Mouse (Mus musculus) limb, embryonic 13.5 days (tissue): ENCODE data around the gene Zfpm1. TPM values are rescaled to one million over a fixed set of nuclear protein-coding genes. Genes with fewer than 3 reads are reported as not detected.
A peak's percentile ranks its signal among the peaks of the same experiment; 100 is the strongest.

Experiments
- ATAC-seq: fragments of 200-750 bp; cut with Nextera tagmentation; 2 replicates; pipeline ENCODE4 v1.8.0; 2017; ENCODE audit warnings: low read depth, moderate number of reproducible peaks, moderate TSS enrichment; ENCODE audit not compliant: low FRiP score
- H3K27ac ChIP-seq: fragments of 300-500 bp; sonication (generic); 2 replicates; pipeline ENCODE4 v1.5.1; 2015; ENCODE audit warnings: inconsistent platforms, mild to moderate bottlenecking, moderate library complexity
- H3K27me3 ChIP-seq: fragments of 300-500 bp; sonication (generic); 2 replicates; pipeline ENCODE4 v1.6.1; 2015; ENCODE audit warnings: mild to moderate bottlenecking, inconsistent platforms
- H3K36me3 ChIP-seq: fragments of 300-500 bp; sonication (generic); 2 replicates; pipeline ENCODE4 v1.6.1; 2015; ENCODE audit warnings: inconsistent platforms, mild to moderate bottlenecking, moderate library complexity
- H3K4me1 ChIP-seq: fragments of 300-500 bp; sonication (generic); 2 replicates; pipeline ENCODE4 v1.6.1; 2015; ENCODE audit warnings: inconsistent platforms
- H3K4me2 ChIP-seq: fragments of 300-500 bp; sonication (generic); replicated peaks from 2 replicates; pipeline ENCODE4 v1.6.1; 2015; ENCODE audit warnings: inconsistent platforms, mild to moderate bottlenecking, moderate library complexity
- H3K4me3 ChIP-seq: fragments of 300-500 bp; sonication (generic); 2 replicates; pipeline ENCODE4 v1.5.1; 2015; ENCODE audit warnings: moderate library complexity, mild to moderate bottlenecking, inconsistent platforms
- H3K9ac ChIP-seq: fragments of 300-500 bp; sonication (generic); 2 replicates; pipeline ENCODE4 v1.6.1; 2015; ENCODE audit warnings: mild to moderate bottlenecking, inconsistent platforms
- H3K9me3 ChIP-seq: fragments of 300-500 bp; sonication (generic); 2 replicates; pipeline ENCODE4 v1.6.1; 2016; ENCODE audit warnings: inconsistent platforms
- WGBS: fragments of 180-500 bp; shearing (Covaris S2); methylation state at CpG from one replicate; pipeline ENCODE4 v1.1.7; 2015; 5-methylcytosine and 5-hydroxymethylcytosine counted together
- polyA plus RNA-seq: library from polyadenylated mRNA; unstranded; fragments of >200 nt; fragmentation: Nextera tagmentation; extraction: Ambion mirVana; gene quantifications from 2 replicates; pipeline ENCODE4 v1.2.1, GENCODE M21; 2015

The Zfpm1 gene
- polyA plus RNA-seq, 1 experiment from 2014 or later: 0.80 TPM

DNA sequence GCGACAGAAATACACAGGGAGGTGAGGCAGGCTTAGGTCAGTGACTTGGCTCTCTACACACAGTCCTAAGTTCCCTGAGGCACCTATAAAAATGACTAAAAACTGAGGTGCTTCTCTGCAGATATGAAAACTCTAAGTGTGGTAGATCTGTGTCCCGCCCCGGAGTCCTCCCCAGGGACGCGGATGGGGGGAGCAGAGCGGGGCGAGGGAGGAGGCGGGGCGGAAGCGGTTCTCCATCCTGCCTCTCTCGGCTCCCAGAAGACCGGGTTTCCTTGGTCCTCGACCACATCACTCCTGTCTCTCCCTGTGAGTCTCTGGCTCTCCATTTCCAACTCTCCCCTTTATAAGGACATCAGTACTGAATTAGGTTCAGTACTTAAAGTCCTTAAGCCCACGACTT is 61.8 kb downstream of the Zfpm1 start:
- peaks cover 54% of the 10 kb centered on the region for H3K27me3 ChIP-seq
- peak overlapping the region; percentile 54 for H3K9ac ChIP-seq
- H3K9me3 ChIP-seq: no peaks in the 10 kb centered on the region
- peaks cover 35% of the 10 kb centered on the region for H3K4me1 ChIP-seq
- H3K36me3 ChIP-seq: no peaks in the 10 kb centered on the region
- peak overlapping the region; percentile 69 for H3K4me2 ChIP-seq
- WGBS: 0% methylated on average over 14 of the region's 14 CpGs
- H3K4me3 ChIP-seq: peak overlapping the region; percentile 37
- peak overlapping the region; percentile 3; the same call in 1 of the 2 replicates for H3K27ac ChIP-seq
- ATAC-seq: peak; percentile 11; the same call in 1 of the 2 replicates

- WGBS: 10% methylated on average over 2 of the region's 5 CpGs
- peak; percentile 52; the same call in 1 of the 2 replicates for ATAC-seq
- no peaks in the 10 kb centered on the region for H3K9me3 ChIP-seq
- peak overlapping the region; percentile 69 for H3K4me2 ChIP-seq
- peaks cover 50% of the 10 kb centered on the region for H3K27me3 ChIP-seq
- H3K4me1 ChIP-seq: peaks cover 35% of the 10 kb centered on the region
- H3K4me3 ChIP-seq: no peak overlapping the region; the same call in 1 of the 2 replicates
- no peak overlapping the region for H3K27ac ChIP-seq
- no peak overlapping the region for H3K9ac ChIP-seq
- H3K36me3 ChIP-seq: no peaks in the 10 kb centered on the region
Observed at GRCm38 (mm10) chr8:122344219-122344618, 62.3 kb downstream of the Zfpm1 start.

GRCm38 (mm10) chr8:122345181-122346095 is 63.5 kb downstream of the Zfpm1 start:
- Histone ChIP-seq H3K27ac (no peak overlapping the region), H3K9ac (no peak overlapping the region; the same call in 1 of the 2 replicates), H3K4me2 (no peak overlapping the region), H3K4me1 (peaks cover 35% of the 10 kb centered on the region), H3K36me3 (no peaks in the 10 kb centered on the region), H3K27me3 (peaks cover 51% of the 10 kb centered on the region), H3K9me3 (no peaks in the 10 kb centered on the region), H3K4me3 (no peak overlapping the region)
- 56% methylated on average over 12 of the region's 12 CpGs for WGBS
- no peak for ATAC-seq

- ATAC-seq: no peak
- no peaks in the 10 kb centered on the region for H3K36me3 ChIP-seq
- no peak overlapping the region for H3K4me3 ChIP-seq
- no peak overlapping the region for H3K9ac ChIP-seq
- H3K27ac ChIP-seq: no peak overlapping the region
- H3K4me2 ChIP-seq: no peak overlapping the region
- WGBS: 71% methylated on average over 5 of the region's 5 CpGs
- H3K4me1 ChIP-seq: peaks cover 22% of the 10 kb centered on the region
- peaks cover 32% of the 10 kb centered on the region for H3K27me3 ChIP-seq
- H3K9me3 ChIP-seq: no peaks in the 10 kb centered on the region
Observed at GRCm38 (mm10) chr8:122347811-122348552, 66.0 kb downstream of the Zfpm1 start.

- H3K27me3 ChIP-seq: peaks cover 21% of the 10 kb centered on the region
- H3K9me3 ChIP-seq: no peaks in the 10 kb centered on the region
- H3K4me1 ChIP-seq: peaks cover 7% of the 10 kb centered on the region; the same call in 1 of the 2 replicates
- H3K4me2 ChIP-seq: no peak overlapping the region
- H3K27ac ChIP-seq: no peak overlapping the region
- no peak overlapping the region for H3K9ac ChIP-seq
- 27% methylated on average over 15 of the region's 15 CpGs for WGBS
- ATAC-seq: no peak
- no peak overlapping the region for H3K4me3 ChIP-seq
- H3K36me3 ChIP-seq: no peaks in the 10 kb centered on the region
Observed at GRCm38 (mm10) chr8:122349357-122350297, 67.7 kb downstream of the Zfpm1 start.

- ATAC-seq: no peak
- no peaks in the 10 kb centered on the region for H3K4me1 ChIP-seq
- H3K9me3 ChIP-seq: no peaks in the 10 kb centered on the region
- peaks cover 16% of the 10 kb centered on the region; the same call in 1 of the 2 replicates for H3K27me3 ChIP-seq
- H3K4me3 ChIP-seq: no peak overlapping the region
- no peak overlapping the region for H3K4me2 ChIP-seq
- 34% methylated on average over 11 of the region's 11 CpGs for WGBS
- no peaks in the 10 kb centered on the region for H3K36me3 ChIP-seq
- no peak overlapping the region for H3K27ac ChIP-seq
- no peak overlapping the region for H3K9ac ChIP-seq
Observed at GRCm38 (mm10) chr8:122350309-122351089, 68.6 kb downstream of the Zfpm1 start.

DNA sequence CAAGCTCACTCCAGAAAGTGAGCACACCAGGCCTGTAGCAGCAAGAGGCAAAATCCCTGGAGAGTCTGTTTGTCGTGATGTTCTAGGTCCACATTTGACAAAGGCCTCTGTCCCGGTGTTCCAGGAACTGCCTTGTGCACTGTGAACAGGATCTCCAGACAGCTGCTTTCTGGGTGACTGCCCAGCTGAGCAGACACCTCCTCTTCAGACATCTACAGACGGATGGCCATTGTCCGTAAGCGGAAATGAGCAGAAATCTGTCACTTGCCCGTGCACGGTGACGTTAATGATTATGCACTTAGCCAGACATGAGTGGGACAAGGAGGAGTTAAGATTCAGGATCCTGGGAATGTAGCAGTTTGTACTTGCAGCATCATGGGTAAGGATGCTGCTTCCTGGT is 72.2 kb downstream of the Zfpm1 start:
- Histone ChIP-seq H3K9me3 (no peaks in the 10 kb centered on the region), H3K9ac (no peak overlapping the region), H3K4me3 (no peak overlapping the region), H3K27me3 (peaks cover 35% of the 10 kb centered on the region), H3K36me3 (no peaks in the 10 kb centered on the region), H3K27ac (peak overlapping the region; percentile 73; the same call in 1 of the 2 replicates), H3K4me2 (no peak overlapping the region), H3K4me1 (no peaks in the 10 kb centered on the region)
- ATAC-seq: no peak
- WGBS: 92% methylated on average over 8 of the region's 8 CpGs

DNA sequence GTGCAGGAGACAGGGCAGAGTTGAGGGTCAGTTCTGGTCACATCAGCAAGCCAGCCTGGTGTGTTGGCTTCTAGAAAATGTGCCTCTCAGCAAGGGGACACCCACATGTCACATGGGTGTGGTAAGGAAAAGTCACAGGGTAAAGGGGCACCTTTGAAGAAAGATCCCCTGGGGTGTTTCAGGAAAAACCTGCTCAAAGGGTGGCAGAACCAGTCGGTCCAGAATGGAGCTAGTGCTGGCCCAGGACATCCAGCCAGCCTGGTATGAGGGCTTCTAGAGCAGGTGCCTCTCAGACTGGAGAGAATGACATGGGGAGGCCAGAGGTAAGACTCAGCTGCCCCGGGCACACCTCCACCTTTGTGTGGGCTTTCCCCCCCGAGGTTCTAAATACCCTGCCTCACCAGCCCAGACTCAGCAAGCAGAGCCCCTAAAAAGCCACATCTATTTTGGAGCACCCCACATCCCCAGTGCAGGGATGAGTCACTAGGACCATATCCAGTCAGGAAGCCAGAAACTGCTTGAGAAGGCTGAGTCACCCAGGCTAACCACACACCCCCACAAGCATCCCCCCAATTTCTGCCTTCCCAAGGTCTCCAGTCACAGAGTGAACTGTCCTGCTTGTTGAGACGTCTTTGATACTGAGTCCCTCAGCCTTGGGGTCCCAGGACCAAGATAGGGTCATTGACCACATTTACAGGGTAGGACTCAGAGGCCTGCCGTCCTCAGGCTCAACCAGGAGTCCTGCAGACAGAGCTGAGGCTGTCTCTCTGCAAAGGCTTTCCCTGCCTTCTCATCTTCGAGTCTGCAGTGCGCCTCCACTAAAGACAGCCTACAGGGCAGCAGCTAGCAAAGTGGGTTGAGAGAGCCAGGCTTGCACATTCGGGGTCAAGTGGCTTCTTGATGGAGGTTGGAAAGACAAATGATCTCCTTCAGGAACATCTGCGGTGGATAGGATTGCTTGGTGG is 74.0 kb downstream of the Zfpm1 start:
- Histone ChIP-seq H3K4me2 (no peak overlapping the region), H3K4me1 (no peaks in the 10 kb centered on the region), H3K27me3 (peaks cover 29% of the 10 kb centered on the region), H3K36me3 (no peaks in the 10 kb centered on the region), H3K4me3 (no peak overlapping the region), H3K9me3 (no peaks in the 10 kb centered on the region), H3K27ac (no peak overlapping the region), H3K9ac (no peak overlapping the region)
- no peak for ATAC-seq
- WGBS: 69% methylated on average over 9 of the region's 9 CpGs

DNA sequence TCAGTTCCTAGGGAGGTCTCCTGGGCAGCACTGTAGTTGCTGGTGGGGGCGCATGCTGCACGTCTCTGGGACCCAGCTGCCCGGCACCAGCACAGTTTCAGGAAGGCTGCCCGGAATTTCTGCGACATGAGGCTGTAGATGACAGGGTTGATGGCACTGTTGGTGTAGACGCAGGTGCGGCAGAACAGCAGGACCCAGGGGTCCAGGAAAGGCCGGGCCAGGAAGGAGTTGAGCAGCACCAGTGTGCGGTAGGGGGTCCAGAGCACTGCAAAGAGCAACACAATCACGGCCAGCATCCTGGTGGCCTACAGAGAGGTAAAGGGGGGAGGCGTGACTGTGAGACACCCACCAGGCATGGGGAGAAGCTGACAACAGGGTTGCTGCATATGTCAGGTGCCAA is 75.3 kb downstream of the Zfpm1 start:
- peak overlapping the region; percentile 13; the same call in 1 of the 2 replicates for H3K9ac ChIP-seq
- WGBS: 54% methylated on average over 11 of the region's 11 CpGs
- peaks cover 25% of the 10 kb centered on the region for H3K27me3 ChIP-seq

DNA sequence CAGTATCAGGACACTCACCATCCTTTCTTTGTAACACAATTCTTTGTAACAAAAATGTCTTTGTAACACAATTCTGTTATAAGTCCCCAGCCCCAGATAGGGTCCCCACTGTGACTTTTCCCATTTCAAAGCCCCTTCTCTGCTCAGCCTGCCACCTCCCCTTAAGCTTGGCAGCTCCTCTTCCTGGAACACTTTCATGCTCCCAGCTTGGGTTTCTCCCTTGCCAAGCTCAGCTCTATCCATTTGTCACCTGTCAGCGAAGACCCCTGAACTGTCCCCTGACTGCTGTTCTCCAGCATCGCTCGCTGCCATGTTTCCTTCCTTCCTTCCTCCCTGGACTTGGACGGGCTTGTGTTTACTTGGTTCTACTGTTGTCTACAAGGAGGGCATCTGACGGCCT is 75.7 kb downstream of the Zfpm1 start:
- no peak overlapping the region for H3K9ac ChIP-seq
- WGBS: 72% methylated on average over 5 of the region's 5 CpGs
- no peak overlapping the region for H3K4me2 ChIP-seq
- peaks cover 25% of the 10 kb centered on the region for H3K27me3 ChIP-seq
- H3K9me3 ChIP-seq: no peaks in the 10 kb centered on the region
- no peaks in the 10 kb centered on the region for H3K36me3 ChIP-seq
- H3K4me3 ChIP-seq: no peak overlapping the region
- H3K27ac ChIP-seq: no peak overlapping the region
- ATAC-seq: no peak
- H3K4me1 ChIP-seq: peaks cover 11% of the 10 kb centered on the region

More for the DNA sequence above, 75.3 kb downstream of the Zfpm1 start:
- Histone ChIP-seq H3K9me3 (no peaks in the 10 kb centered on the region), H3K4me1 (peaks cover 7% of the 10 kb centered on the region), H3K4me3 (no peak overlapping the region), H3K4me2 (no peak overlapping the region), H3K36me3 (no peaks in the 10 kb centered on the region), H3K27ac (no peak overlapping the region)
- ATAC-seq: no peak
